Mouse (Mus musculus) heart, adult 2 months (tissue): ENCODE data around the gene Rap1gap2.

ENCODE experiments used
- CTCF ChIP-seq: fragments of 200-600 bp; IDR thresholded peaks from 2 replicates; pipeline ENCODE4 v1.8.1; 2022; ENCODE audit warnings: antibody characterized with exemption, mild to moderate bottlenecking, moderate library complexity
- EP300 ChIP-seq: fragments of 200-500 bp; IDR thresholded peaks from 2 replicates; pipeline ENCODE4 v1.6.1; 2011; ENCODE audit warnings: low read depth, low read length, control low read depth; ENCODE audit not compliant: insufficient read depth
- POLR2A ChIP-seq: fragments of 200-500 bp; IDR thresholded peaks from 2 replicates; pipeline ENCODE4 v1.6.1; 2011; ENCODE audit warnings: mild to moderate bottlenecking, low read depth, low read length, control low read depth; ENCODE audit not compliant: insufficient read depth

DNA sequence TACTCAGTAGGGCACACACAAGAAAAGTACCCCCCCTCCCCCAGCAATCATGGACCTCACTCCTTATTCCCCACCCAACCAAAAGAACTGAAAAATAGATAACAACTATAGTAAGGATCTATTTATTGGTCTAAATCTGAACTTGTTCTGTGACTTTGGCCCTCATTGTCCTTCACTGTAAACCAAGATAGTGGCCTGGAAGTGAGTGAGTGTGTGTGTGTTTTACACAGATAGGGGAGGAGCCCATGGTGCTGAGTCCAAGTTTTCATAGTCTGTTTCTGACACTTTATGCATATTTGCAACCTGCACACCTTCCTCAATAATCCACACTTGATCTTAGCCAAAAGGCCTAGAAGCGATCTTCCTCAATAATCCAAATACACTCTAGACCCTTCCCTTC, 38.0 kb upstream of the Rap1gap2 start:
- TF ChIP-seq CTCF (no peak), POLR2A (no peak), EP300 (no peak)
